Mouse (Mus musculus) kidney, postnatal 25 days (tissue): ENCODE measurements around the gene Col23a1.

ENCODE experiments used
- DNase-seq, 2 experiments: peaks; one replicate each; pipeline ENCODE4 v3.0.0; 2021; ENCODE audit warnings: mixed read lengths in 2 of 2

The Col23a1 gene

DNA sequence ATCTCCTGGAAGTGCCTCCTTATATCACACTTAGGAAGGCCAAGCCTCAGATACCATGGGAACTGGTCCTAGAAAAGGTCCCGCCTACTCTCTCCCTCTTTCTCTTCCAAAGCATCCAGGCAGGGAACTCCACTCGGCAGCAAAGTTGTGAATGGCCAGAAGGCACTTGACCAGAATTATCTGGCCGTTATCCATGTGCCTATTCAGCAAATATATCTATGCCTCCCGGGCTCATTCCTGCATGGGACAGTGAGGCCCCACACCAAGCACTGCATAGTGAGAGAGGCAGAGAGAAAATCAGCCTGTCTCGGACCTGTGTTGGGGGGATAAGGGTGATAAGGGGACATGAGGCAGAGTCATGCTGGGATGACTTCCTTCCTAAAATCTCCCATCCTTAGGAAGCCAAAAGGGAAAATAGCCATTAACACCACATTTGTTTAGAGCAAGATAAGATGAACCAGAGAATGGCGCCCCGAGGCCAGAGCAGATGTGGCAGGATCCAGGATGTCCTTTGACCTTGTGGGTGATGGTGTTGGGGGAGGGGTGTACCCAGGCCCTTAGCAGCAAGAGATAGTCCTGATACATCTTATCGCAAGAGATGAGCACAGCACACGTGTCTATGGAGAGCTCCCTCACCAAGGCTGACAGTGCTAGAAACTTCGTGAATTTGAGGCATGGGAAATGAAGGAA is 196.2 kb downstream of the Col23a1 start:
- no peak for DNase-seq

DNA sequence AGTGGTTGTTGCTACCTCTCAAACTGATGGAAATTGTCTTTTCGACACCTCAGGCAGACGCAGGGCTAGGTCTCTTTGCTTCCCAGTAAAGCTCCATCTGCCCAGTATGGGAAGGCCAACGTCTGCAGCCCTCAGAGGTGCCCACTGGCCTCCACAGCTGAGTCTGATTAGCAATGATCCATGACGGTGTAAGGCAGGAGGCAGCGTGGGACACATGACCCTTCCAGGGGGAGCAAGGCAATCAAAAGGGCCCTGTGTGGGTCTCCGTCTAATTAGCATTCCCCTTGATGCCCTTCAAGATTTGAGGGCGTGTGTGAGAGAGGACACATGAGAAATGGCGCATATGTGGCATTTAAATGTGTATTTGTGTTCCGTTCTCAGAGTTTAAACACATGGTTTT is 199.1 kb downstream of the Col23a1 start:
- DNase-seq: no peak

DNA sequence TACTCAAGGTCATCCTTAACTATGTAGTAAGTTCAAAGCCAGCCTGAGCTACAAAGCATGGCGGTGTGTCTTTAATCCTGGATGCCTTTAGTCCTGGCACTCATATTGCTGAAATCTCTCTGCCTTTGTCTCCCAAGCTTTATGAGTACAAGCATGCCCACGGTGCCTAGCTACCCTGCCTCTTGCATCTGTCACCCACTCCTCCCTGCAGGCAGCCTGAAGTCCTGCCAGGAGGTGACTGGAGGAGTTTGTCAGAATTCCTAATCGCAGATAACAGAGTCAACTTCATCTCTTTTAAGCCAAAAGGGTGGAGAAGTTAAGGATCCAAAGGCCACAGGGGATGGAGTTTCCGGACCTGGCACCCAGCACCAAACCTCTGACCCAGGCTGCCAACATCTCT is 203.7 kb downstream of the Col23a1 start:
- no peak for DNase-seq

DNA sequence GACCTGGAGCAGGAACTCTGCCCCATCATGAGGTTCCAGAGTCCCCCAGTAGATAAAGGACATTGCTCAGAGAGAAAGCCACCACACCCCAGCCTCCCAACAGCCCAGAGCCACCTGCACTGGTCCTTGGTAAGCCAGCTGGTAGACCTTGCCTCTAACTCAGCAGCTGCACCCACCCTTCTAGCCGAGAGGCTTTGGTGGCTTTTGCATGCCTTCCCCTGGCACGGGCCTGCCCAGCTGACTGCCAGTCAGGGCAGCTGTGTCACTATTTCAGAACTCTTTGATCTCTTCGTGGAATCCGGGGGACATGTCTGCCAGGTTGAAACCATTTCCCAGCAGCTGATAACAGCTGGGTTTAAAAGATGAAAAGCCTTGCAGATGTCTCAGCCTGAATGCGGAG is 204.5 kb downstream of the Col23a1 start:
- no peak for DNase-seq

DNA sequence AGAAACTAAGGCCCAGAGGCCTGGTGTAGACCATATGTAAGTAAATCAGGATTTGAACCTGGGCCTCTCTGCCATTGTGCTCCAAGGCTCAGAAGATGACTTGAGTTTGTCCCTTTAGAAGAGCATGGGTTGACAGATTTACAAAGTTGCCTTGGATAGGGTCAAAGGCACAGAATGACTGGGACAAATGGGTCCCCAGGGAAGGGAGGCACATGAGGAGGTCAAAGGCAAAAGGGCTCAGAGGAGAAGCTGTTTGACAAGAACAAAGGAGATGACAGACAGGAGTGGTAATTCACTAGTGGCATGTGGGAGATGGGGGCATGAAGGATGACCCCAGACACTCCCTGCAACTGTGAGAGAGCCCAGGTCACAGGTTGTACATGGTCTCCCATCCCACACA is 210.1 kb downstream of the Col23a1 start:
- no peak for DNase-seq

DNA sequence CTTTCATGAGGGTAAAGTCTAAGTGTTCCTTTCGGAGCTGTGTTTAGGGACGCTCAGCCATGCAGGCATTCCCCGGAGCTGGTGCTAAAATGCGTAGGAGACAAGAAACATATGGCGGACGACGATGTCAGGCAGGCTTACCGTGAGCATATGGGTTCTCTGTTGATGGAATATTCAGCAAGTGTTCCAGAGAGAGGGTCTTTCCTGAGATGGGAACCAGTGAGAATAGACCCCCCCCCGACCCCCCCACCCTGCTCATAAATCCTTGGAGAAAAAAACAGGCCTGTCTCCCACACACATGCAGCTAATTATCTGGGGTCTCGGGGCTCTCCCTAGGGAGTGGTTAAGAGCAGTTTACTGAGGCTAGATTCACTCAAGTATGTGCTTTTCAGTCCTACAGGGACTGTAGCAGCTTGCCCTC is 212.7 kb downstream of the Col23a1 start:
- no peak for DNase-seq

DNA sequence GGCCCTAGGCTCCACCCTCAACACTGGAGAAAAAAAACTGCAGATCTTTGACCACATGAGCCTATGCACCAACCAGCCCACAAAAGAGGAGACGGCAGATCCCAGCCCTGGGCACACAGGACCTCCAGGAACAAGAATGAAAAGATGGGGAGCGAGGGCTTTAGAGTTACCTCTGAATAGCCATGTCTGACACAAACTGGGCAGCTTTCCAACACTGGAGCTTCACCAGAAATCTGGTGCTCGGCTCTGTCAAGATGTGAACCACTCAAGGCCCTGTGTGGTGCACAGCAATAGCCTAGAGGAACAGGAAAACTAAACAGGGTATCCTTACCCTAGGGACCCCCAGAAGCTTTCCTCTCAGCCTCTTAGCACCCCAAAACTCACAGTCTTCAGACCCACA is 215.2 kb downstream of the Col23a1 start:
- no peak for DNase-seq

DNA sequence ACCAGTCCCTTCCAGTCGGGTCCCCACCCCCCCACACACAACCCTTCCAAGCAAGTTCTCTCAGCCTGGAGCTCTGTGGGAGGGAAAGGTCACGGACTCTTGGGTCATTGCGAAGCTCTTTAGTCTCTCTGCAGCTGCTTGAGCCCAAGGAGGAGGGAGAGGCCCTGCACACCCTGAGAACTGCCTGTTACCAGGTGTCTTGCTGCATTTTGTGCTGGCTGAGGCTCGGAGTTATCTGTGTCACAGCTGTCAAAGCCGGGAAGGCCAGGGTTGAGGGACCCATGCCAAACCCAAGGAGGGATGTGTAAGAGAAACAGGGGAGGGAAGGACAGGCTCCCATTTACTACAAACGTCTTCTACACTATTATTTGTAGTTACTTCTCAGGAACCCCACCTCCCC is 218.3 kb downstream of the Col23a1 start:
- DNase-seq: no peak

DNA sequence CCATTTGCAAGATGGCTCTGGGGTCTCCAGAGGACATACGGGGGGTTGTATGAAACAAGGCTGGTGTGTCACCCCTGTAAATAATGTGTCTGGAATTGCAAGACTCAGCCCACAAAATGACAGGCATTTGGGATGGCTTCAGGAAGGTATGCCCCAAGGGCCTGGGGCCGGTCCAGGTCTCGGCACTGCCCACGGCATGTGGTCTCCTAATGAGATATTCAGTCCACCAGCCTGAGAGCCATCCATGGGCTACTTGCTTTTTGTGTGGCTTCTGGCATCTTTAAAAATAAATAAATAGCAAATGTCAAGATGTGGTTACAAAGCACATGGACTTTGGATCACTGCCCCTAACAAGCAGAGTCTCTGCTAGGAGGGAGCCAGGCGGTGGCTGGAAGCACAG is 219.5 kb downstream of the Col23a1 start:
- DNase-seq: no peak

DNA sequence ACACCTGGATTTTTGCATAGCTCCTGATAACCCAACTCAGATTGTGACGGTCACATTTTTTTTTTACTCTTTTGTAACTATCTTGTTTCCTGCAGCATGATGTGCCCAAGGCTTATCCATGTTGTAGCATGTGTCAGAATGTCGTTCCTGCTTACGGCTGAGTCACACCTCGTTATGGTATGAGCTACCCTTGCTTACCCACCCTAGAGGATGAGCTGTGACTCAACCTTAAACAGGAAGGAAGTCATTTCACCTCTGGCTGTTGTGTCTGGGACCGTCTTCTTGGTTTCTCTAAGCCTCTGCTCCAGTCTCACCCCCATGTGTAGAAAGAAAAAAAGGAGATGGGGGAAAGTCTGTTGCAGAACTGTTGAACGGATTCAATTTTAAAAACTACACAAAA is 223.3 kb downstream of the Col23a1 start:
- DNase-seq: no peak

DNA sequence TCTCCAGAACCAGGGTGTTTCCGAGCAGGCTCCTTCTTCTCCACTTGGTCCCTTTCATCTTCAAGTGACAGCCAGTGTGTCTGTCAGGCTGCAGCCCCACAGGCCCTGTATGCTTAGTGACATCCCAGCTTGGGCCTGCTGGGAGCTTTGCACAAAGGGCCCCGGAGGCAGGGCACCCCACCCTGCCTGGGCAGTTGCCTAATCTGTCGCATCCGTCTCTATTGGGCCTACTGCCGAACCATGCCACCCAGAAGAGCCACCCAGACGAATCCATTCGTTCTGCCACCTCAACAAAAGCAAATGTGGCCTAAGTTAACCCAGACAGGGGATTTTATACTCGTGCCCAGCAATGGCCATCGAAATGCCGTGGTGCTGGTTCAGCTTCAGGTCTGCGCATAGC is 225.6 kb downstream of the Col23a1 start:
- no peak for DNase-seq

DNA sequence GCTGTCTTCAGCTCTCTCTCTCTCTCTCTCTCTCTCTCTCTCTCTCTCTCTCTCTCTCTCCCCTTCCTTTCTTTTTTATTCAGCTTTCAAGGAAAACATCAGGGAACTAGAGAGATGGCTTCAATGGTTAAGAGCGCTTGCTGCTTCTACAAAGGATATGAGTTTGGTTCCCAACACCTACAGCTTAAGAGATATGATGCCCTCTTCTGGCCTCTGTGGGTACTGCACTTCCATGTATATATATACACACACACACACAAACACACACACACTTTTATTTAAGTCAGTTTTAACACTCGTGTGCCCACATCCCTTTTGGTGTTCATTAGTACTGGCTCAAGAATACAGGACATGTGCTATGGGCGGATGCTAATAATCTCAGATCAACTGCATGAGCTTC is 228.4 kb downstream of the Col23a1 start:
- no peak for DNase-seq

DNA sequence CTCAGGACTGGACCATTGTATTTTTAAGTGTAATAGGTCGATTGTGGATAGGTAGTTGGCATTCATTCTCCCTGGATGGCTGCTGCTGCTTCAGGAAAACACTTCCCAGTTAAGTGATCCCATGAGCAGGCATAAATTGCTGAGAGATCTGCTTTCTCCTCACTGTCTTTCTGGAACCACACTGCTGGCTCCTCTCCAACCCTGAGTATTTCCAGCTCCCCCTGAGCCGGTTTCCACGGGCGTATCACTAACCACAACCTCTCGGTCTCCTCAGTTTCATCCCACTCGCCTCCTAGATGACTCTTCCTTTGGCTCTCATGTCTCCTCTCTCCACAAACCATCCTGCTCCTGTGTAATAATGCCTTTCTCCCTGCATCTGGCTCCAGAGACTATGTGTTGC is 228.9 kb downstream of the Col23a1 start:
- no peak for DNase-seq

DNA sequence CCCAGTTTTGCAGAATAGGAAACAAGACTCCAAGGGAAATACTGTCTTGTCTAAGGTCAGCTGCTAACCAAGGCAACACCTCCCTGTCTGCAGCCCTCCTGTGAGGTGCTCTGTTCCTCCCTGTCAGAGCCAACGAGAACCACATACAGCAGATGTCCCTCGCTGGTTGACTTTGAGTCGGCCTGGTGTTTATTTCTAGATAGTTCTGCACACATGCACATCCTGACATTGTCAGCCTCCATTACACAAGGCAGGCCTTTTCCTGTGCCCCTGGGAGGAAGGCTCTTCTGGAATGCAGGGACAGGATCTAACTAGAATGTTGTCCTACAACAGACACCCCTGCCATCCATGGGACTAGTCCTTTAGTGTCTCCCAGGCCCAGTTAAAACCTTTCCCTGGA is 231.7 kb downstream of the Col23a1 start:
- no peak for DNase-seq

DNA sequence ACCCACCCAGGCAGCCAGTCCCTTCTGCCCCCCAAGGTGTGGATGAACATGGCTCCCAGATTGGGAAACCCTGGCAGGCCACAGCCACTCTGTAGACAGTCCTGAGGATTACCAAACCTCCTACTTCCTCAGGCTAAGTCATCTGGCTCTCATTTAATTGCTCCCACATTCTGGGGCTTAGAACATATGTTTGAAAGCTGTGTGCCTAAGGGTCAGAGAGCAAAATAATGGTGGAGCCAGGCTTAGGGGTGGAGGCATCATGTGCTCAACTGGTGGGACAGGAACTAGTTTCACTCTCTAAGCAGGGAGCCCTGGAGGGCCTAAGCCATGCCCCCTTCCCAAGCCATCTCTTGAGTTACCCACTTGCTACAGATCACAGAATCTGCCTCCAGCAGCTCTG is 233.5 kb downstream of the Col23a1 start:
- no peak for DNase-seq

DNA sequence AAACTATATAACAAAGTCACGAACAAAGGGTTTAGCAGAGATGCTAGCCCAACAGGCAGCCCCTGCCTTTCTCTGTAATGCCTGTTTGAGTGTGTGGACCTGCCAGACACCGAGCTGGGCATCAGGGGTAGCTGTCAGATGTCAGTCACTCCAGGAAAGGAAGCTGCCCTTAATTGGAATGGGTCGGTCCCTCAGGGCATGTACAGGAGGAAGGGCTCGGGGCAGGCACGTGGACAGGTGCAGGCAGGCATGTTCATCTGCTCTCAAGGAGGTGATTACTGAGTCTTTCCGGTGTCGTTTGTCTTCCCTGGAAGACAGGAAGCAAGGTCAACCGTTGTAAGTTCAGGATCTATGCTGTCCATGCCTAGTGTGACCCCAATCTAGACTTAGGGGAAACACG is 233.9 kb downstream of the Col23a1 start:
- no peak for DNase-seq

DNA sequence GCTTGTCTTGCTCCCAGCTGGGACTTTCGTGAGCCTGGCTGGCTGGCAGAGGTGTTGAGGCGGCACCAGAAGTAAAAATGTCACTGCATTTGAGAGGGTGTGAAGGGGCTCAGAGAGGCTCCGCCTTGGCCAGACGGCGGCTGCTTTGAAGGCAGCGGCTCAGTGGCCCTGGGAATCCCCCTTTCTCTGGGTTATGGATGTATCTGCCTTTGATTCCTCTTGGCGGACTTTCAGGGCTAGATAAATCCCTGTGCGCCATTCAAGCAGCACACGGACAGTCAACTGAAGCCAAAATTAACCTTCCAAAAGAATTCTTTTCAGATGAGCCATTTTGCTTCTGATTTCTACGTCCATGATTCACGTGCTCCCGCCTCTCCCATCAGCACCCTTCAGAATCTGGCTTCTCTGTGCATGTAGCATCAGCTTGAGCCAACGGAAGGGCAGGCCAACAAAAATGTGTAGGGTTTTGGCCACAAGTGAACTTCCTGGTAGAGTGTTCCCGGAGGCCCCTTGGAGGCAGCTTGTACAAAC is 237.0 kb downstream of the Col23a1 start:
- DNase-seq: no peak

DNA sequence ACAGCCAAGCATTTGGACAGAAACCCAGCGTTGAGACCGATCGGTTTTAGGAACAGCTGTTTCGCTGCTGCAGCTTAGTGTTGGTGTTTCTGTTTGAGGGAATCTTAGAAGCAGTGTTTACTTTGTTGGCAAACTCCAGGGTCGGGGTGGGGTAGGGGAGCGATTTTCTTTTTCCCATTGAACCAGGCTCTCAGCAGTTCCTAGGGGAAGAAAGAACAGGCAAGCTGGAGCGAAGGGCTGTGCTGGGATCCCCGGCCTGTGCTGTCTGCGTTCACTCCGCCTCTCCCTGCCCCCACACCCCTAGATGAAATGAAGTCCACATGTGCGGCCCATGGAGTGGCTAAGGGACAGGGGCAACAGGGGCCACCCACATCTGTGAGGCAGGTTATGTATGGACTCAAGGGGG is 243.4 kb downstream of the Col23a1 start:
- DNase-seq: no peak

DNA sequence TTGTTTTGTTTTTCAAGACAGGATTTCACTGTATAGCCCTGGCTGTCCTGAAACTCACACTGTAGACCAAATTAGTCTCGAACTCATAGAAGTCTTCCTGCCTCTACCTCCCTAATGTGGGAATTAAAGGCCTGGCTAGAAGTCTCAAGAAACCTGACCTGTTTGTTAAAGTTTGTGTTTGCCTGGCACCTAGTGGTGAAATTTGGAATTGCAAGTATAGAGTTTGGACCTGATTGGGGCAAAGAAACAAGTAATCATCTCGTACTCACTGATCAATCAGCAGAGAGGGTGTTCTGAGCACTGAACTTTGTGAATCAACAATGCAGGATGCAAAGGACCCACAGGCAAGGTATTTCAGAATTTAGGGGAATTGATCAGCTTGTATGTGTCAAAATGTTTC is 244.6 kb downstream of the Col23a1 start:
- peak in 1 of 2 experiments; percentile 66 for DNase-seq

DNA sequence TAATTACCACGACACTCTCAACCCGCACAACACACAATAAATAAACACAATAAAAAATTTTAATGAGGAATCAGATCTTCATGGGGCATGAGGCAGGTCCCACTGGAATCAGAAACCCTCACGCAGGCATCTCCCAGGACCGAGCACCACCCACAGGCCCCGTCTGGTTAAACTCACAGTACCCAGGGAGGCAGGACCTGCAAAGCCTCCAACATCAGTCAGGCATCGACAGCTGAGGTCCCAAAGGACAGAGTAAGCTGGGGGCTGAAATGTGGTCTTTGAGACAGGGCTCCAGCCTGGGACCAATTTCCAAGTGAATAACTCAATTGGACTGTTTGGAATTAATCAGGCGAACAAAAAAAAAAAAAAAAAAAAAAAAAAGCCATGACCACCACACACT is 248.7 kb downstream of the Col23a1 start:
- no peak for DNase-seq

DNA sequence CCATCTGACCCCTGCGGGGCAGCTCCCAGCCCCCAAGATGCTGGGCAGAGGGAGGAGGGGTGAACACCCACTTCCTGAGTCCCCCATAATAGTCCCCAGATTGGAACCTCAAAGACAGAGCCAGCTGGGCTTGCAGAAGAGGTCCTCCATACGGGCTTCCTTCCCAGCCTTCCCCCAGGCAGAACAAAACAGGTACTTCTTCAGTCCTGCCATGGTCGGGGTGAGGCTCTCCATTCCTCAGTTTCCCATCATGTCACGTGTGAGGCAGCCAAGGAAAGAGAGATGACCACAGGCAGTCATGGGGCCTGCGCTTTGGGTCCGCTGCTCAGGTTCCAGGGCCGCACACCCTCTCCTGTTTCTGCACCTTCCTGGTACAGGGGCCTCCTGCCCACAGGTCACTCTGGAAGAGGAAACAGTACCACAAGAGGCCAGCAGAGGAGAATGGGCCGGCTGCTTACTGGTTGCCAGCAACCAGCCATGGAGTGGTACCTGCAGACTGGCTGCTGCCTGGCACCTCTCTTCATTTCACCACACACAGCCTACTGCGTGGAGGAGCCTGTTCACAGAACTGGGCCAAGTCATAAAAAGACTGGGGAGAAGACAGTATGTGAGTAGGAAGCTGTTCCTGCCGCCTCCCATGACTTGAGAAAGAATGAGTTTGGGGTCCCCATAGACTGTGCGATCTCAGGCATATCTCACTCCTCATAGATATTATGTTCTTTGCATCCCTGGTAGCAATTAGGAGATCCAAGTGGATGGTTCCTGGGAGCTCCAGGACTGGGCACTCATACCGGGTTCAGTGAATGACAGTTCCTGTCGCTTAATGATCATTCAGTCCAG is 249.4 kb downstream of the Col23a1 start:
- DNase-seq: no peak

DNA sequence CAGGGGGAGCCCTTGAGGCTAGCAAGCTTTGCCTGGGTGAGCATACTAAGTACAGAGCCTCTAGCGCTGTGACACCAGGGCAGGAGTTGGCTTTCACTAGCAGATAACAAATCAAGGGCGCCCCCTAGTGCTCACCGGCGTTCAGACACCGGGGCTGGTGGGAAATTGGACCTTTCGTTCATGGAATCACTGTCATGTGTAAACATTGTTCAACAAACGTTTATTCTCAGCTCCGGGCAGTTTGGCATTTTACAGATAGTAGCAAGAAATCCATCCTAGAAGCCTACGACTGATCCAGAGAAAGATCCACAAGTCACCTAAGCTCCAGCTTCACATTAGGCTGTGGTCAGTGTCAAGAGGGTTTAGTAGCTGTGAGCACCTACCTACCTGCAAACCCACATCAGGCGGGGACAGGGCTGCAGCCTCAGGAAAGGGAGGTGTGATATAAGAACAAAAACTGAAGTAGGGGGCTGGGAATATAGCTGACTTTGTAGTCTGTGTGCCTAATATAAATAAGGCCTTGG is 250.1 kb downstream of the Col23a1 start:
- peak; percentile 96 to 100 for DNase-seq

DNA sequence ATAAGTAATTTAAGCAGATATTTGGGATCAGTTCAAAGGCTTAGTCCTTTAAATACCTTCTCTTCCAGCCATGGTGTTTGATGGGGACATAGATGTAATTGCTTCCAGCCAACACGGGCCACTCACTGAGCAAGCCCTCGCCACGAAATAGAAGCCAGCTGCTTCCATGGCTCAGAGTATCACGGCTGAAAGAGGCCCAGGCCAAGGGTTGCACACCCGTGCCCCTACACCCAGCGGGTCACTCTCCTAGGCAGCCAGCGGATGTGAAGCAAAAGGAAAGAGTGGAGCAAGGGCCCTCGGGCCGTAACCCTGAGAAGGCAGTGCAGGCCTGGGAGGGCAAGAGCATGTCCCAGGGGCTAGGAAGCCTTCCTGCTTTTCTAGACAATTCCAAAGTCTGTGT is 252.7 kb downstream of the Col23a1 start:
- DNase-seq: peak; percentile 13 to 49

DNA sequence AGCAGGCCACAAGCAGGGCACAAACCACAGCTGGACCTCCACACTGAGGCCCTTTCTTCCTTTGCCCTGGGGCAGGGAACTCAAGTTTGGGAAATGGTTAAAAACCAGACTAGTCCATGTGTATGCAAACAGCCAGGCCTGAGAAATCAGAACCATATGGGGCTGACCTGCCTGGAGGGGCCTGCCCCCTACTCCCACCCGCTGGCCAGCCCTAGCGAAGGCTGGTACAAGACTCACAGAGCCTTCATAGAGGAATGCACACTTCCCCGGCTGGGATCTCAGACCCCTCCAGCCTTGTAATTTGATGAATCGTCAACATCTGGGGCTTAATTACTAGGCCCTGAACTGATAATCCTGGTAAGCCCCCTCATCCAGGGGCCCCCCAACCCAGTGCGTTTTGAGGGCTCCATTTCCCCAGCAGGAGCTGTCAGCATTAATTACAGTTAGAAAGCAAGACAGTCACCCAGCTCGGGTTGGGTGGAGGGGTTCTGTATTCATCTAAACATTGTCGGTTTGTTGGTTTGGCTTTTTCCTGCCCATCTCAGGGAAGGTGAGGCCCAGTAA is 253.8 kb downstream of the Col23a1 start:
- no peak for DNase-seq
